Mouse (Mus musculus) embryonic facial prominence, embryonic 10.5 days (tissue): ENCODE measurements at regions not wholly inside any gene's neighbourhood (a gene's known extent, or its start where the extent isn't known, plus 50 kb on each side); places are given as distances from the start of the nearest gene placed in this dataset.

ENCODE experiments used
- DNase-seq: peaks from one replicate; pipeline ENCODE4 v3.0.0-alpha.2; 2017; ENCODE audit warnings: low spot score
- H3K27ac ChIP-seq: fragments of 300-500 bp; sonication (generic); replicated peaks from 2 replicates; pipeline ENCODE4 v1.5.1; 2016; ENCODE audit warnings: mild to moderate bottlenecking
- H3K27me3 ChIP-seq: fragments of 300-500 bp; sonication (generic); replicated peaks from 2 replicates; pipeline ENCODE4 v1.6.1; 2016; ENCODE audit warnings: low read depth, mild to moderate bottlenecking; ENCODE audit not compliant: poor library complexity, severe bottlenecking
- H3K36me3 ChIP-seq: fragments of 300-500 bp; sonication (generic); replicated peaks from 2 replicates; pipeline ENCODE4 v1.6.1; 2016; ENCODE audit warnings: mild to moderate bottlenecking, moderate library complexity
- H3K4me1 ChIP-seq: fragments of 300-500 bp; sonication (generic); 2 replicates; pipeline ENCODE4 v1.6.1; 2016
- H3K4me3 ChIP-seq: fragments of 300-500 bp; sonication (generic); 2 replicates; pipeline ENCODE4 v1.5.1; 2016; ENCODE audit warnings: mild to moderate bottlenecking, moderate library complexity
- H3K9me3 ChIP-seq: fragments of 300-500 bp; sonication (generic); 2 replicates; pipeline ENCODE4 v1.6.1; 2016; ENCODE audit warnings: mild to moderate bottlenecking
- WGBS: fragments of 180-500 bp; shearing (Covaris S2); methylation state at CpG from one replicate; pipeline ENCODE4 v1.1.7; 2016; 5-methylcytosine and 5-hydroxymethylcytosine counted together

GRCm38 (mm10) chr4:30583417-30583816 lies 1380.5 kb upstream of the Map3k7 start:
- Histone ChIP-seq H3K27me3 (no peaks in the 10 kb centered on the region), H3K4me3 (no peak overlapping the region), H3K9me3 (no peaks in the 10 kb centered on the region), H3K36me3 (no peaks in the 10 kb centered on the region), H3K27ac (no peak overlapping the region), H3K4me1 (0 out of 2 replicates have a peak, but pooled peaks cover 3% of the 10 kb centered on the region)
- DNase-seq = no peak
- WGBS = 56% methylated on average over 1 of the region's 1 CpGs

- H3K4me1 ChIP-seq = peaks cover 3% of the 10 kb centered on the region; the same call in 1 of the 2 replicates
- H3K9me3 ChIP-seq = no peaks in the 10 kb centered on the region
- H3K27me3 ChIP-seq = no peaks in the 10 kb centered on the region
- H3K27ac ChIP-seq = 0 out of 2 replicates have a peak overlapping the region, but pooled peaks have one; percentile 24
- H3K36me3 ChIP-seq = no peaks in the 10 kb centered on the region
- DNase-seq = peak; percentile 21
- no peak overlapping the region for H3K4me3 ChIP-seq
- 44% methylated on average over 3 of the region's 3 CpGs for WGBS
These were observed 1355.0 kb upstream of the Map3k7 start for GRCm38 (mm10) chr4:30608858-30609257.

- no peaks in the 10 kb centered on the region for H3K27me3 ChIP-seq
These were observed 1354.1 kb upstream of the Map3k7 start for GRCm38 (mm10) chr4:30609795-30610194.

GRCm38 (mm10) chr4:30610454-30610853 lies 1353.4 kb upstream of the Map3k7 start:
- no peak for DNase-seq
- H3K27me3 ChIP-seq = no peaks in the 10 kb centered on the region
- H3K4me1 ChIP-seq = peaks cover 3% of the 10 kb centered on the region; the same call in 1 of the 2 replicates
- no peaks in the 10 kb centered on the region for H3K9me3 ChIP-seq
- WGBS = 73% methylated on average over 3 of the region's 3 CpGs
- H3K4me3 ChIP-seq = no peak overlapping the region
- no peaks in the 10 kb centered on the region for H3K36me3 ChIP-seq
- no peak overlapping the region for H3K27ac ChIP-seq

More at GRCm38 (mm10) chr4:30609795-30610194, 1354.1 kb upstream of the Map3k7 start:
- DNase-seq = peak; percentile 11
- H3K4me3 ChIP-seq = no peak overlapping the region
- H3K9me3 ChIP-seq = no peaks in the 10 kb centered on the region
- H3K4me1 ChIP-seq = peaks cover 3% of the 10 kb centered on the region; the same call in 1 of the 2 replicates
- H3K27ac ChIP-seq = no peak overlapping the region
- H3K36me3 ChIP-seq = no peaks in the 10 kb centered on the region
